Mouse (Mus musculus) kidney, adult 2 months (tissue): Measurements from ENCODE around the gene Pcgf6.

Experiments
- CTCF ChIP-seq: fragments of 200-500 bp; conservative IDR thresholded peaks from 2 replicates; pipeline ENCODE4 v1.5.1; 2011; ENCODE audit warnings: low read depth, mild to moderate bottlenecking, control low read depth, low read length, moderate library complexity, mixed read lengths; ENCODE audit not compliant: insufficient read depth, insufficient read length
- POLR2A ChIP-seq: fragments of 200-500 bp; IDR thresholded peaks from one replicate; pipeline ENCODE4 v1.6.1; 2011; ENCODE audit warnings: low read depth, low read length, control low read depth

DNA sequence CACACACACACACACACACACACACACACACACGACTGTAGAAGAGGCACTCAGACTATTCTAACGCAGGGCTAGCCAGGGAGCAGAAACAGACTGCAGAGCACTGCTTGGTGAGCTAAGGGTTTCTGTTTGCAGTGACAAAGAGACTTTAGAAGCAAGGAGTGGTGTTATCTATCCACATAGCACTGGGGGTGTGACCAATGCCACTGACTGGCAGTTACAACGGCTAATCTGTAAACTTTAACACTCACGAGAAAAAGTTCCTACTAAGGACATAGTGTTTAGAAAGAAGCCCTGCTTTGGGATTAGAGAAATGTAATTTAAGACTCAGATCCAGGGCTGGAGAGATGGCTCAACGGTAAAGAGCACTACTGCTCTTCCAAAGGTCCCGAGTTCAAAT, 51.0 kb downstream of the Pcgf6 start:
- TF ChIP-seq POLR2A = no peak
- no peak for TF ChIP-seq CTCF
